Mouse (Mus musculus): Measurements from ENCODE around the gene Nrm. TPM values are rescaled to one million over a fixed set of nuclear protein-coding genes. Genes with fewer than 3 reads are reported as not detected.

Gene Nrm
- total and polyA plus RNA-seq, 3 experiments, result 1.8 to 5.6 (median 1.8) TPM

- TF ChIP-seq POLR2A (IDR thresholded peaks at IDR 0.05; ENCODE audit: insufficient read depth, low read depth, low read length) (no peak), CTCF (IDR thresholded peaks at IDR 0.05) (no peak), EP300 (IDR thresholded peaks at IDR 0.05; ENCODE audit: insufficient read depth, low read depth, low read length) (no peak)
- Histone ChIP-seq H3K79me2 (replicated peaks; ENCODE audit: control insufficient read depth, insufficient read depth, low read length) (no peaks in the 10 kb centered on the region), H3K9ac (ENCODE audit: low read depth, low read length) (no peak overlapping the region), H3K36me3 (ENCODE audit: control insufficient read depth, insufficient read depth, low read length) (peaks cover 5% of the 10 kb centered on the region; the same call in 1 of the 2 replicates), H3K4me1 (ENCODE audit: control insufficient read depth, insufficient read depth, low read length) (peaks cover 9% of the 10 kb centered on the region), H3K27me3 (ENCODE audit: control insufficient read depth, insufficient read depth, low read length) (no peaks in the 10 kb centered on the region), H3K27ac (no peak overlapping the region), H3K4me3 (no peak overlapping the region)
- WGBS, result 73% methylated on average over 8 of the region's 8 CpGs
- intact Hi-C loops (cut with DNase I), result loop anchor here (10.0 kb wide), 1 partner anchor 142 kb away; the partner anchor contains the start of gene Gnl1
- no peak for DNase-seq
These were observed 28.5 kb upstream of the Nrm start for GRCm38 (mm10) chr17:35832400-35833238.

- Histone ChIP-seq H3K79me2 (replicated peaks; ENCODE audit: control insufficient read depth, insufficient read depth, low read length) (no peaks in the 10 kb centered on the region), H3K9ac (ENCODE audit: low read depth, low read length) (no peak overlapping the region), H3K36me3 (ENCODE audit: control insufficient read depth, insufficient read depth, low read length) (peaks cover 5% of the 10 kb centered on the region; the same call in 1 of the 2 replicates), H3K4me1 (ENCODE audit: control insufficient read depth, insufficient read depth, low read length) (peaks cover 9% of the 10 kb centered on the region), H3K27ac (no peak overlapping the region), H3K27me3 (ENCODE audit: control insufficient read depth, insufficient read depth, low read length) (no peaks in the 10 kb centered on the region), H3K4me3 (no peak overlapping the region)
- DNase-seq, result no peak
- WGBS, result 33% methylated on average over 5 of the region's 5 CpGs
- no peak for TF ChIP-seq CTCF (IDR thresholded peaks at IDR 0.05)
- no peak for TF ChIP-seq EP300 (IDR thresholded peaks at IDR 0.05; ENCODE audit: insufficient read depth, low read depth, low read length)
- no peak for TF ChIP-seq POLR2A (IDR thresholded peaks at IDR 0.05; ENCODE audit: insufficient read depth, low read depth, low read length)
- intact Hi-C loops (cut with DNase I), result loop anchor here (10.0 kb wide), 1 partner anchor 142 kb away; the partner anchor contains the start of gene Gnl1
These were observed 27.8 kb upstream of the Nrm start for GRCm38 (mm10) chr17:35833239-35833751.

DNA sequence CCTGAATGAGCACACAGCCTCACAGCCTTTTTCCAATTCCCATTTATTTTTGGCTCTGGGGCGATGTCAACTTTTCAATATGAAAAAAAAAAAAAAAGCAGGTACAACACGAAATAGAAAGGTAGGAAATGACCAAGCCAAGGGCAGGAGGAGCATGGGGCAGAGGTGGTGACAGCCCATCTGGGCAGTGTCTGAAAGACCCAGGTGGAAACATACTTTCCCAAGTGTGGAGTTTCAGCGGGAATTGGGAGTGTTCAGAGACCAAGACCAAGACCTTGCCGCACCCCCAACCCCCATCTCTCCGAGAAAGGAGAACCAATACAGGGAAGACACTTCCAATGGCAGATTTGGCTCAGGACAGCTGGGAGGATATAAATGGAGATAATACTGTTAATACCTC lies 27.2 kb upstream of the Nrm start:
- WGBS, result 46% methylated on average over 5 of the region's 5 CpGs
- Histone ChIP-seq H3K4me3 (no peak overlapping the region), H3K27me3 (ENCODE audit: control insufficient read depth, insufficient read depth, low read length) (no peaks in the 10 kb centered on the region), H3K36me3 (ENCODE audit: control insufficient read depth, insufficient read depth, low read length) (peaks cover 5% of the 10 kb centered on the region; the same call in 1 of the 2 replicates), H3K9ac (ENCODE audit: low read depth, low read length) (no peak overlapping the region), H3K4me1 (ENCODE audit: control insufficient read depth, insufficient read depth, low read length) (peaks cover 9% of the 10 kb centered on the region), H3K79me2 (replicated peaks; ENCODE audit: control insufficient read depth, insufficient read depth, low read length) (no peaks in the 10 kb centered on the region), H3K27ac (no peak overlapping the region)
- TF ChIP-seq CTCF (IDR thresholded peaks at IDR 0.05), result no peak
- TF ChIP-seq POLR2A (IDR thresholded peaks at IDR 0.05; ENCODE audit: insufficient read depth, low read depth, low read length), result peak; percentile 33; the same call in 1 of the 2 replicates
- no peak for TF ChIP-seq EP300 (IDR thresholded peaks at IDR 0.05; ENCODE audit: insufficient read depth, low read depth, low read length)
- intact Hi-C loops (cut with DNase I), result loop anchor here (10.0 kb wide), 1 partner anchor 141 kb away; the partner anchor contains the start of gene Gnl1
- no peak for DNase-seq

GRCm38 (mm10) chr17:35834696-35835422 lies 26.3 kb upstream of the Nrm start:
- peak in 1 of 2 experiments; percentile 46 for DNase-seq
- Histone ChIP-seq H3K9ac (ENCODE audit: low read depth, low read length) (no peak overlapping the region), H3K27ac (no peak overlapping the region), H3K4me3 (no peak overlapping the region), H3K27me3 (ENCODE audit: control insufficient read depth, insufficient read depth, low read length) (no peaks in the 10 kb centered on the region), H3K36me3 (ENCODE audit: control insufficient read depth, insufficient read depth, low read length) (peaks cover 5% of the 10 kb centered on the region; the same call in 1 of the 2 replicates), H3K79me2 (replicated peaks; ENCODE audit: control insufficient read depth, insufficient read depth, low read length) (no peaks in the 10 kb centered on the region), H3K4me1 (ENCODE audit: control insufficient read depth, insufficient read depth, low read length) (peaks cover 9% of the 10 kb centered on the region)
- TF ChIP-seq EP300 (IDR thresholded peaks at IDR 0.05; ENCODE audit: insufficient read depth, low read depth, low read length) (0 out of 2 replicates have a peak, but pooled peaks have one; percentile 13), CTCF (IDR thresholded peaks at IDR 0.05) (no peak), POLR2A (IDR thresholded peaks at IDR 0.05; ENCODE audit: insufficient read depth, low read depth, low read length) (0 out of 2 replicates have a peak, but pooled peaks have one; percentile 18)
- intact Hi-C loops (cut with DNase I), result loop anchor here (10.0 kb wide), 1 partner anchor 140 kb away; the partner anchor contains the start of gene Gnl1
- WGBS, result 53% methylated on average over 26 of the region's 26 CpGs

DNA sequence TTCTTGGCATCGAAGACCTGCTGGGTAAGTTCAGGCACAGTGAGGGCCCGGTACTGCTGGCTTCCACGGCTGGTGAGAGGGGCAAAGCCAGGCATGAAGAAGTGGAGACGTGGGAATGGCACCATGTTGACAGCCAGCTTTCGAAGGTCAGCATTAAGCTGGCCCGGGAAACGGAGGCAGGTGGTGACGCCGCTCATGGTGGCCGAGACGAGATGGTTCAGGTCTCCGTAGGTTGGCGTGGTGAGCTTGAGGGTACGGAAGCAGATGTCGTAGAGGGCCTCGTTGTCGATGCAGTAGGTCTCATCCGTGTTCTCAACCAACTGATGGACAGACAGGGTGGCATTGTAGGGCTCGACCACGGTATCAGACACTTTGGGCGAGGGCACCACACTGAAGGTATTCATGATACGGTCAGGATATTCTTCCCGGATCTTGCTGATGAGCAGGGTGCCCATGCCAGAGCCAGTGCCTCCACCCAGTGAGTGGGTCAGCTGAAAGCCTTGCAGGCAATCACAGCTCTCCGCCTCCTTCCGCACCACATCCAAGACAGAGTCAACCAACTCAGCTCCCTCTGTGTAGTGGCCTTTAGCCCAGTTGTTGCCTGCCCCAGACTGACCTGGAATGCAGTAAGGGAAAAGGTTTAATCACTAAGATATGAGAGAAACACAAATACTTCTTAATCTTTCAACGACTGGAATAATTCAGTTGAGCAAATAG lies 25.5 kb upstream of the Nrm start:
- Histone ChIP-seq H3K36me3 (ENCODE audit: control insufficient read depth, insufficient read depth, low read length) (peaks cover 5% of the 10 kb centered on the region; the same call in 1 of the 2 replicates), H3K27me3 (ENCODE audit: control insufficient read depth, insufficient read depth, low read length) (no peaks in the 10 kb centered on the region), H3K4me1 (ENCODE audit: control insufficient read depth, insufficient read depth, low read length) (peaks cover 9% of the 10 kb centered on the region), H3K4me3 (no peak overlapping the region), H3K9ac (ENCODE audit: low read depth, low read length) (no peak overlapping the region), H3K27ac (no peak overlapping the region), H3K79me2 (replicated peaks; ENCODE audit: control insufficient read depth, insufficient read depth, low read length) (no peaks in the 10 kb centered on the region)
- WGBS, result 57% methylated on average over 26 of the region's 26 CpGs
- TF ChIP-seq POLR2A (IDR thresholded peaks at IDR 0.05; ENCODE audit: insufficient read depth, low read depth, low read length) (no peak), EP300 (IDR thresholded peaks at IDR 0.05; ENCODE audit: insufficient read depth, low read depth, low read length) (no peak), CTCF (IDR thresholded peaks at IDR 0.05) (no peak)
- DNase-seq, result peak; percentile 30 to 45
- intact Hi-C loops (cut with DNase I), result loop anchor here (1.0 to 10.0 kb wide), 3 partner anchors 12 to 139 kb away; partner anchors contain the start of genes Flot1 and Gnl1

Measured in heart, adult 2 months (tissue).